Mouse (Mus musculus) embryo, embryonic 11.5 days (tissue): ENCODE data around the gene Wdr62.
"Not testable (repeated sequence)": the region's sequence is repeated elsewhere in the genome, so short reads cannot be mapped to it uniquely, and the experiment has no call there.

Experiments used
- DNase-seq: peaks from one replicate; pipeline ENCODE4 v3.0.0-alpha.2; 2012; ENCODE audit warnings: low read depth, low spot score

The Wdr62 gene

DNA sequence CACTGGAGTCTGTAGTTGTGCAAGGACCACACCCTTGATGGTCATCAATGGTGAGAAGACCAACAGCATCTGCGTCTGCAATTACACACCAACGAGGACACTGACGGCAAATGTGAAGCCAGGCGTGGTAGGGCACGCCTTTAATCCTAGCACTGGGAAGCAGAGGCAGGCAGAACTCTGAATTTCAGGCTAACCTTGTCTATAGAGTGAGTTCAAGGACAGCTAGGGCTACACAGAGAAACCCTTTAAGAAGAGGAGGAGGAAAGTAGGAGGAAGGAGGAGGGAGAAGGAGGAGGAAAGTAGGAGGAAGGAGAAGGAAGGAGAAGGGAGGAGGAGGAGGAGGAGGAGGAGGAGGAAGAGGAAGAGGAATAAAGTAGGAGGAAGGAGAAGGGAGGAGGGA, 14.7 kb downstream of the Wdr62 start:
- DNase-seq, result no peak

DNA sequence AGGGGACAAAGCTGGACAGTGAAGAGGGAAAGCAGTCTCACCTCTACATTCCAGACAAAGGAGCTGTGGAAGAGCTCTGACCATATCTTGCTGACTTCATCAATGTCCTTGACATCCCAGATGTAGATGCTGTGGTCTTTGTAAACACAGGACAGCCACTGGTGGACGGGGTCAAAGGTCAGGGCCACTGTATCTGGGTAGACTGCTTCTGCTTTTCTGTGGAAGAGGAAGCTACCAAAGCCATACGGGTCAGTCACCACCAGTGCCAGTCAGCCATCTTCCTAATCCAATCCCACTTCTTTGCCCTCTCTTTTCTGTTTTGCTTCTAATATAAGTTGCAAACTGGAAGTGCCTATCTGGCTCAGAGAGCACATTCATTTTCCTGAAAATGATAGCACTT, 15.2 kb downstream of the Wdr62 start:
- no peak for DNase-seq

DNA sequence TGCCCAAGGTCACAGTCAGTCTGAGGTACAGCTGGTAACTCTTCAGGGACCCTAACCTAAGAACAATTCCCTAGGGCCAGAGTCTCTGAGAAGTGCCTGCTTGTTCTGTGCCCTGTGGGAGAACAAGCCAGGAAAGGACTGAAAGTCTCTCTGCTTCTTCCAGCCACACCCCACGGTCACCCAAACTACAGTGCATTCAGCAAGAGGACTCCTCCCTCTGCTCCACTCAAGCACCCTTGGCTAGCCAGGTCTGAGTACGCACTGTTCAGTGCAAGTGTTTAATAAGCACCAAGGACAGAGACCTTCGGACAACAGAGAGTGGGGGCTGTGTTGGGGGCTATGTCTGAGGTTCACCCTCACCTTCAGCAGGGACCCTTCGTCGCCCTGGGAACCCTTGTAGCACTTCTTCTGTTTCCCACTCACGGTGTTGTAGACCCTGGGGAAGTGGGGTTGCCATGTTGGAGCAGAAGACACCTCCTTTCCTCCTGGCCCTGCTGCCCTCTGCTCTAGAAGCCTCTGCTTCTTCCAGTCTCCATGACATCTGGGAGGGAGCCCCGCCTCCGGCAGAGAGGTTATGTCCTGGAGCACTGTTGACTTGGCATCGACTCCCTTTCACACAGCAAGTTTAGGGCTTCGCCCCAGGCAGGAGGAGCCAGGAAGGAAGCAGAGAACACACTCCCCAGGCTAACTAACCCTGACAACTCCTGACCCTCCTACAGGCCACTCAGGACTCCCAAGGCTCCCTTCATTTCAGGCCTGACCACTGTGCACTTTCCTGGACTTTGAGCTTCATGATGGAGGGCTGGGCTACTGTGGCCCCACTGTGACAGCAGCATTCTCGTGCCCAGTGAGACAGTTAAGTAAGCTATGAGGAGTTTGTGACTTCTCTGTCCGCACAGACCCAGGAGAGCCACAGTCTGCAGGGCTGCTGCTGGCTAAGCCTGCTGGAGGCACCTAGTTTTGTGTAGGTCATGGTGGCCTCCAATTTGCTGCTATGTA, 28.0 kb downstream of the Wdr62 start:
- no peak for DNase-seq

DNA sequence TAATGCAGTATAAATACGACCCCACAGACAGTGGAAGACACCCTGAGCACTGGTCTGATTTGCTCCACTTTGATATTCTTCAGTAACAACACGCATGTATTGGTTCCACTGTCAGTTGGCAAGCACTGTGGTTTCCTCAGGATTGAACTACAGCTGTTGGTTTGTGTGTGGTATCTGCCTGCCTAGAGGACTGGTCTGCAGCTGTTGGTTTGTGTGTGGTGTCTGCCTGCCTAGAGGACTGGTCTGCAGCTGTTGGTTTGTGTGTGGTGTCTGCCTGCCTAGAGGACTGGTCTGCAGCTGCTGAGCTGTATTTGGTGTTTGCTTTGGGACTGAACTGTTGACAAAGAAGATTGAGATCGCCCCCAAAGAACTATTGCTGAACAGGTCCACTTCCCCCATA, 42.8 kb downstream of the Wdr62 start:
- DNase-seq, result not testable (repeated sequence)

DNA sequence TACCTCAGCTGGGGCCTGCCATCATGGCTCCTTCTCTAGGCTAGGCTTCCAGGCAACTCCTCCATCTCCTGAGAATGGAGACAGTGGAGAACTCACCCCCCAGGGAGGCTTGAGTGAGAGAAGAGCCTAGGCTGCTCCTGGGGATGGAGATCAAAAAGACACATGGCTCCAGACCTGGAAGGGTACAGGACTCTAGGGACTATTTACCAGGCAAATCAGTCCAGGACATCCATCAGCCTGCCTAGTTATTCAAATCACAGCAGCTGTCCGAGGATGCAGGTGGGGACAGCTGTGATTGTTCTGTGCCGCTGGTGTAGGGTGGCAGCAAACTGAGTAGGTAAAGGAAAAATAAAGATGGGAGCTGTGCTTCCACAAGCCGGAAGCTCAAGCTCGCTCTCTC, 44.6 kb downstream of the Wdr62 start, which contains the start of gene Ovol3:
Ovol3 (minus strand) TSS at position 101 of the 400 bp plus-strand sequence.
- no peak for DNase-seq

DNA sequence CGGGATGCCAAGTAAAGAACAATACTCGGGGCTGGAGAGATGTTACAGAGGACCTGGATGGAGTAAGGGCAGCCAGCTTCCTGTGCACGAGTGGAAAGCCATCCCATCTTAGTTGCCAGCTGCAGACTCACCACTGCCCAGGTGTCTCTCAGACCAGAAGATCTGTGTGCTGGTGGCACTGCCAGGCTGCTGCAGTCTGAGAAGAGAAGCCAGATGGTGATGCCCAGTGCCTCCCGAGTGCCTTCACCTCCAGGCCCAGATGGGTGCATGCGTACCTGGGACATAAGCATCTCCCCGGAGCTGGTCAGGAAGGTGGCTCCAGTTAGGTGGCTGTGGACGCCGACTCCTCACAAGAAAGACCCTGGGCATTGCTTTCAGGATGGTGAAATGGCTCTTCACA, 45.1 kb downstream of the Wdr62 start:
- no peak for DNase-seq

DNA sequence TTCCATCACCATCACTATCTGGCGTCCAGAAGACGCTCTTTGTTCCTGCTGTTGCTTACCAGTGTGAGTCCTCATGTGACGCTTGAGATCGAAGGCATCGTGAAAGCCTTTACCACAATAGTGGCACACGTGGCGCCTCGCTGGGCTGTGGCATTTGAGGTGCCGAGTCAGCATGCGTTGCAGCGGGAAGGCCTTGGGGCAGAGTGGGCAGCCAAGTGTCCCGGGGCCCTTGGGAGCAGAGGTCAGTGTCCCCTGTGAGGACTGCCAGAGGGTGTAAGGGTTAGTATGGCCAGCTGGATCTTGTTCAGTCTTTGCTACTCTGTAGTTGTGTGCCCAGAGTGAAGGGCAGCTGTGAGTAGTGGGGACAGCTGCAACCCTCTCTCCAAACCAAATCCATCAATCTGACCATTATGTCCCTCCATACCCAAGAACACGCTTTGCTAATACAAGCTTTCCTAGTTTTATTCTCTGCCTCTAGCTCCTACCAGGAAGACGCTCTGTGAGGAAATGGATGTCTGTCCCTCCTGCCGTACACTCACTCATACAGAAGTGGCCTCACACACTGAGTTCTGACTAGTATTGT, 45.9 kb downstream of the Wdr62 start:
- no peak for DNase-seq

DNA sequence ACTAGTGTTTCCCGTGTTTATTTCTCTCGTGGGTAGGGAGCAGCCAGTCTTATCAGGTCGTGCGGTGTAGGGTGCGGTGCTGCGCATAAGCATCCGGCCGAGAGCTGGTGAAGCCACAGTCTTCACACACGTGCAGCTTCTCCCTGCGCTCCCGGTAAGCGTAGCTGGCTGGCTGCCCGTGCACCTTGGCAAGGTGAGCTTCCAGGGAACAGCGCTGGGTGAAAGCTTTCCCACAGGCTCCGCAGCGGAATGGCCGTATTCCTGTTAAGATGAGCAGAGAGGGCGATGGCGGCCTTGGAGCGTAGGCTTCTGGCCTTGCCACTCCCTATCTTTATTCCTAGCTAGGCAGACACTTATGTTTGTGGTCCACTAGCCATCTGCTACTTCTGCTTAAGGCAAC, 46.8 kb downstream of the Wdr62 start:
- no peak for DNase-seq

DNA sequence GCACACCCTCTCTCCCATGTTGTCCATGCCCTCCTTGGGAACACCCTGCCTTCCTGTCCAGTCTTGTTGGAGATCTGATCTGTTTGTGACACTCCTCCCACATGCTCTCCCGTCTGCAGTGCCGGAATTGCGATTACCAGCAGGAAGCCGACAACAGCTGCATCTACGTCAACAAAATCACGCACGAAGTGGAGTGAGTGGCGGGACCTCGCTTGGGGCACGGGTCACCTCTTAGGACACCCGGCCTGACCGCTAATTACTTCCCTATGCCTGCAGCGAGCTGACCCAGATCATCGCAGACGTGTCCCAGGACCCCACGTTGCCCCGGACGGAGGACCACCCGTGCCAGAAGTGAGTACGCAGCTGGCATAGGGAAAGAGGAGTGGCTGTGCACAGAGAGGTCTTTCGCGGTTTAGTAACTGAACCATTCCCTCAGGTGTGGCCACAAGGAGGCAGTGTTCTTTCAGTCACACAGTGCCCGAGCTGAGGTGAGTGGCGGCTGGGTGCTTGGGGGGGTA, 47.5 kb downstream of the Wdr62 start:
- DNase-seq, result peak; percentile 46

DNA sequence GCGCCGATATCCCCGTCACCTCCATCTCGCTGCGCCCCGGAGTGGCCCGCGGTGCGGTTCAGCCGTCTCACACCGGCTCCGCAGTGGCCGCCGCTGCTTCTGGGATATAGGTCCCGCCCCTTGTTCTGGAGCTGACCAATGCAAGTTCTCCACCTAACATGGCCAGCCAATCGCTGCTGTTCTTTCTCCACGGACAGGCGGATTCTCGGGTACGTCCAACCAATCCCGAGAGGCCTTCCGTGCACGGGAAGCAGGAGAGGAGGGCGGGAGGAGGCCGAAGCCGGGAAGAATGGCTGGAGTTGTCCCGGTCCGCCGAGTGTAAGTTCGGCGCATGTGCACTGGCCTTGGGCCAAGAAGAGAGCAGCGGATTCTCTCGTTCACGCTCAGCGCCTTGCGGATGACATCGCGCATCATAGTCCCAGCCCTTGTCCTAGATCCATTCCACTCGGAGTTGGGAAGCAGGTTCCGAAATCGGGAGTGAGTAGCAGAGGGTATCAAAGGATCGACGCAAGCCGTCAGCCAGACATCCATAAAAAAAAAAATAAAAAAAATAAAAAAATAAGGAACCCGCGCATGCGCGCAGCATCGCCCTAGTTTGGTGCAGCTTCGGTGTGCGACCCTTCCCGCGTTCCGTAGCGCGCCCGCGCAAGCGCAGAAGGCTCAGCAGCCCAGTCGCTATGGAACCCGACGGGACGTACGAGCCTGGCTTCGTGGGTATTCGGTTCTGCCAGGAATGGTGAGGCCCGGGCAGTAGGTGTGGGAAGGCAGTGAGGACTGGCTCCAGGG, 48.4 kb downstream of the Wdr62 start, which contains the start of the genes Polr2i and Tbcb:
Polr2i (plus strand) TSS at position 280 of the 786 bp plus-strand sequence.
Tbcb (minus strand) TSS at position 604 of the 786 bp plus-strand sequence.
- peak; percentile 97 for DNase-seq

DNA sequence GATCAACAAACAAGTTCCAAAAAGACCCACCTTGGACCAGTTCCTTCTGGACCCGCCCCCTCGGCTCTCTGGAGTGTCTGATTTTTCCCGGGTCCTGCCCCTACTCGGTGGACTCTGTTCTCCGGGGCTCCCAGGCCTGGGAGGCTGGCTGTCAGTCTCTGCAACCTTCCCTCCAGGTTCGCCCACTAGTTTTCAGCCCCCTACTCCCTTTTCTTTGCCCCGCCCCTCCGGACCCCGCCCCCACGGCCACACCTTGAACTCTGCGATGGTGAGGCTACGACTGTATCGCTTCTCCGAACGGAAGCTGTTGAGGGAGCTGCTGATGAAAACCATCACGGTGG, 48.9 kb downstream of the Wdr62 start:
- no peak for DNase-seq

DNA sequence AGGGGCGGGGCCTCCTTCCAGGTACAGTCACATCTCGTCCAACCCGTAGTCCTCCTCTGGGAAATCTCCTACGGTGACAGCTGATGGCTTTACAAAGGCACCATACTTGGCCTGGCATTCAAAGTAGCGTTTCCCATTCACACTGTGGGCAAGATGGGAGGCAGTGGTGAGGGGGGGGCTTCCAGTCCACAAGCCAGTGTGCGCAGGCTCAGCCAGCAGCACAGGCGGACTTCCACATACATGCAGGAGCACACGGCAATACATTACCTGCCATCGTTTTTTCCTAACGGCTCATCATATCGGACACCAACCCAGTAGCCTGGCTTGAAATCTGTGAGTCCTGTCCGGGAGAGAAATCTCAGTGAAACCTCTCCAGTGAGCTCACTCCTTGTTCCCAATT, 56.0 kb downstream of the Wdr62 start:
- DNase-seq, result no peak

DNA sequence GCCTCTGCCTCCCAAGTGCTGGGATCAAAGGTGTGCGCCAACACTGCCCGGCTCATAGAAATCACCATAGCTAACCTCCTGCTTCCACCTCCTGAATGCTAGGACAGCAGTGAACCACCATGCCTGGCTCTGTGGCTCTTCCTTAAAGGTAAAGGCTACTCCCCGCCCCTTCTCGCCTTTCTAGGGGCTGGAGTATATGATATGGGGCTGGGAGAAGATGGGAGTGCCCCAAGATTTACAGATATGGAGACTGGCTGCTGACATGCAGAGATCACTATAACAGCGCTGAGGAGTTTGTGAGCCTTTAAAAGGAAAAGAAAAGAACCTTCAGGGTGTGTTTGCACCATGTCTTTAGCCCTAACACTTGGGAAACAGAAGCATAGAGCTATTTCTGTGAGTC, 58.0 kb downstream of the Wdr62 start:
- DNase-seq, result no peak

DNA sequence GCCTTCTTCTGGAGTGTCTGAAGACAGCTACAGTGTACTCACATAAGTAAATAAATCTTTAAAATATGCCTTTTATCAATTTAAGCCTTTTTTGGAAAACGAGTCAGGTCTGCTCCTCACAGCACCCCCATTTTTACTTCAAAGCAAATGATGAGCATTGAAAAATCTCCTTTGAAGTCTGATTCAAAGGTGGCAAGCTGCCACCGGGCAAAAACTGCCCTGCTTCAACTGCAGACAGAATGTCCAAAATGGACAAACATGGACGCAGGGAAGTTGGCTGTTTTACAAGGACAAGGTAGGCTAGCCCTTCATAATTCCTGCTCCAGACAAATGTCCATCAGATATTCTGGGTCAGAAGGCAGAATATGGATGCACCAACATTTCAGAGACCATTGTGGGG, 58.8 kb downstream of the Wdr62 start:
- no peak for DNase-seq

DNA sequence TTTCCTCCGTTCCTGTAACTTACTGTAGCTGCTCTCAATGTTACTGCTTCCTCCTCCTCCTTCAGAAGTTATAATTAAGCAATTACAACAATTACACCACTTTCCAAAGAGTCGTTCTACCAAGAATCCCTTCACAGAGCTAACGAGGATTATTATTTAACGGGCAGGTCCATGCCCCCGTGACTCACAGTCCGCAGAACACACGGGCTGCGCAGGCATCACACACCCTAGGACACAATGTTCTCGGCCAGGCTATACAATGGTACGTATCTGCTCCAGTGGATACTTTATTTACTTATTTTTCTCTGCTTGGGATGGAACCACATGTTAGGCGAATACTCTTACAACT, 60.2 kb downstream of the Wdr62 start:
- DNase-seq, result no peak

DNA sequence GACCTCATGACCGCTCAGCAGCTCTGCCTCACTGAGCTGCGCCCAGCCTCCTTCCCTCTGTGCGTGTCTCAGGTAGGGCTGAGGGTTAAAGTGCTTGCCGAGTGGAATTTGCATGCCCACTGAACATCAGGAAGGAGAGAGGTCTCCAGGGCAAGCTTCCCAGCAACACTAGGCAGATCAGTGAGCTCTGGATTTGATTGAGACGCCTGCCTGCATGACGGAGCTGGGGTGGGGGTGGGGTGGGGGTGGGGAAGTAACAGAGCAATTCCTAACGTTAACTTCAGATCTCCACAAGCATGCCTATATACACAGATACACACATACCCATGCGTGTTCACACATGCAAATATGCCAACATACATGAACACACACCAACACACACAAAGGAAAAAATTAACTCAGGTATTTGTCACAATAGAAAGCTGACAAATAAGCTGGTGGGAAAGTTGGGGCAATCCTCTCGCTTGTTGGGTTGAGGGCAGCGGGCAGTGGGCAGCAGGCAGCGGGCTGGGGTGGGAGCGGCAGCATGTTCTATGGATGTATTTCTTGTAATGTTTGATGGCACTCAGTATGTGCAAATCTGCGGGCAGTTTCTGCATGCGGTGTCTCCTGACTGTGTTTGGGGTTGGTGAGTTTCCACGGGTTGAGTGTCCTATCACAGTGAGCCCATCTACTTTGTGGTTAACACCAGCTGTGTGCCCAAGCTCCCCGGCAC, 60.8 kb downstream of the Wdr62 start:
- DNase-seq, result peak; percentile 54

DNA sequence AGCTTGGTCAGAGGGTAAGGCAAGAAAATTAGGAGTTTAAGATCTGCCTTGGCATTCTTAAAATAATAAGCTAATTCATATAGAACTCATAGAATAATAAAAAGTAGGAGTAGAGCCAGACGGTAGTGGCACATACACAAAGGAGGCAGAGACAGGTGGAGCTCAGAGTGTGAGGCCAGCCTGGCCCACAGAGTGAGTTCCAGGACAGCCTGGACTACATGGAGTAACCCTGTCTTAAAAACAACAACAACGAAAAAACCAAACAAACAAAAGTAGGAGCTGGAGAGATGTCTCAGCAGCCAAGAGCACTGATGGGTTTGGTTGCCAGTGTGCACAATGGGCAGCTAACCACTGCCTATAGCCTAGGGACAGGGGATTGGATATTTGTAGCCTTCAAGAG, 62.9 kb downstream of the Wdr62 start:
- no peak for DNase-seq

DNA sequence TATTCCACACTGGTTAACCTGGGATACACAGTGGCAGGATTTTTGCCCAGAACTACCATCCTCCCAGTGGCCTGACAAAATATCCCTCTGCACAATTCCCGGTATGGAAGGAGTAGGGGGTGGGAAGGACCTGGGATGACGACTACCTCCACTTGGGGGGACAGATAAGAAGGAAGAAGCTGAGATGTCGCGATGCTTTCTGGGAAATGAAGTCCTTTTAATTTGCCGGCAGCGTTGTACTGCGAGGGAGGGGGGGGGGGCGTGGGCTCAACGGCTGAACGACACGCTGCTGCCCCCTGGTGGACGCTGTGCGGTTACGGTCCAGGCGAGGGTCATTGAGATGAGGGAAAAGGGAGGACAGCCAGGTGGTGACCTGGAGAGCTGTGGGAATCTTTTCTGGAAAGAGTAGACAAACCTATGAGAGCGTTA, 63.5 kb downstream of the Wdr62 start:
- peak; percentile 87 for DNase-seq

DNA sequence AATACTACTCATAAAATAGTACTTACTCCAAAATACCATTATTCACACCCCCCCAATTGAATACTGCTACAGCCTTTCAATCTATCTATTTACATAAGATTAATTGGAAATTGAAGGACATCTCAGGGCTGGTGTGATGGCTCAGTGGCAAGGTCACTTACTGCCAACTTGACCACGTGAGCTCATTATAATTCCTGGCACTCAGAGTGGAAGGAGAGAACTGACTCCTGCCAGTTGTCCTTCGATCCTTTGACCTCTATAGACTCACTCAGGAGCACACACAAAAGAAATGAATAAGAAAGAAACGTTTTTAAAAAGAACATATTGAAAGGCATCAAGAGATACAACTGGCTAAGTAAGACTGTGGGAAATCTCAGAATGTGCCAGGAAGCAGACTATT, 64.3 kb downstream of the Wdr62 start:
- DNase-seq, result no peak

DNA sequence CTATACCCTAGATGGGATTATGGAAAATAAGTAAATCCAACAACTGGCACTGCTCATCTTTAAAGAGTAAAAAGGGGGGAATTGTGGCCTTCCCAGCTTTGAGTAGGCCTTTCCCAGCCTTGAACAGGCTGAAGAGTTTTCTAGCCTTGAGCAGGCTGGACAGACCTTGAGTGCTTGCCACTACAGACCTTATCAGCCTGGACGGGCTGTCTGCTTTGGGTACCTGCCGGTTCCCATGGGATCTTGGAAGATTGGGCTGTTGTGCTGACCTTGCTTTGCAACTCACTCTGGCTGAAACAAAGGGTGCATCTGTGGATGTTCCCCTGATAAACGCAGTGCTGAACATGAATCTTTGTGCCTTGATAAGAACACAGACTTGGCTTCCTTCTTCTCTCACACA, 66.3 kb downstream of the Wdr62 start:
- no peak for DNase-seq

DNA sequence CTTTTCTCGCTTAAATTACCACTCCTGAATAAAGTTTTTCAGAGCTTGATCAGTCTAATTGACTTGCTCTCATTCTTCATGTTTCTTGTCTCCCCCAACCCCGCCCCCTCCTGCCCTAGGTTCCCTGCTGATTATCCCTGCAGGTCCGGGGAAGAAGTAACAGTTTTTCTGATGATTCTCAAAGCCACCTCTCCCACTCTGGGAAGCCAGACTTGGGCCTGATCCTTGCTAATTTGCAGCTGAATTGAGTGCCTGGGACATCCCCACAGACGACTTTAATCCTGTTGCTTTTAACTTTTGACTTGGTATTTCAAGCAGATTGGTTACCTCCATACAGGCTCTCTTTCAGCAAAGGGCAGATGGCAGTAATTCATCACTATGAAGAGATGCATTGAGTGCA, 69.2 kb downstream of the Wdr62 start:
- DNase-seq, result no peak
